In genomic region chr14:55629312-55629711, GRCm38 (mm10) we compare ENCODE assay signal across 9 mouse cellular contexts. TPM values are rescaled to one million over a fixed set of nuclear protein-coding genes. Genes with fewer than 3 reads are reported as not detected.
A peak's percentile ranks its signal among the peaks of the same experiment; 100 is the strongest.
DNase-seq lines count a peak whose midpoint lies in the region; ATAC-seq and TF ChIP-seq lines count a peak whose summit lies in the region.
"Had no signal": no experiment of that assay in that cellular context is flagged by ENCODE, and none has a peak within 500 bp of the region (broad histone marks: within the 10 kb centered on the region; RNA-seq: fewer than 3 reads in every experiment).

No protein-coding gene starts in this region.

- H3K27me3 ChIP-seq in kidney, embryonic 16.5 days (ENCODE audit: insufficient read depth, low read length) = no peaks in the 10 kb centered on the region
- no peaks in the 10 kb centered on the region for H3K27me3 ChIP-seq in splenic B cell, adult 2 months (ENCODE audit: control insufficient read depth, insufficient read depth, low read length, poor library complexity, severe bottlenecking)

- DNase-seq in kidney, adult 18-20 months = peak; percentile 71
- peak; percentile 67 for DNase-seq in NIH3T3 (ENCODE audit: low read depth)
- DNase-seq in gastrocnemius, postnatal 14 days = peak; percentile 40
- DNase-seq in lung, adult 2 months = peak; percentile 64
- peak; percentile 82 for DNase-seq in splenic B cell, adult 2 months (ENCODE audit: low read depth, low spot score)
- no peak for DNase-seq in ovary, postnatal 10 days (ENCODE audit: low spot score)

- intact Hi-C loops in gastrocnemius, postnatal 14 days (cut with DNase I; ENCODE audit: low total_unique reads) = no loop called here

- peak; percentile 90 for TF ChIP-seq CTCF in lung, adult 2 months (IDR thresholded peaks at IDR 0.05; ENCODE audit: insufficient read depth, low read length)

- no peak for TF ChIP-seq POLR2A in lung, adult 2 months (IDR thresholded peaks at IDR 0.05; ENCODE audit: borderline replicate concordance, extremely low read depth, low read depth, low read length)

- no peaks in the 10 kb centered on the region for H3K9me3 ChIP-seq in kidney, embryonic 16.5 days (ENCODE audit: low read length)

- no peak overlapping the region for H3K27ac ChIP-seq in kidney, embryonic 16.5 days (ENCODE audit: low read length)
- H3K27ac ChIP-seq: macrophage had no signal

- H3K36me3 ChIP-seq in kidney, embryonic 16.5 days (ENCODE audit: insufficient read depth, low read length) = peaks cover 88% of the 10 kb centered on the region
- peaks cover 7% of the 10 kb centered on the region for H3K36me3 ChIP-seq in splenic B cell, adult 2 months (ENCODE audit: control insufficient read depth, insufficient read depth, low read length, poor library complexity, severe bottlenecking)

- 60% methylated on average over 5 of the region's 5 CpGs for WGBS in kidney, embryonic 16.5 days
- WGBS in lung, adult 2 months = 45% methylated on average over 5 of the region's 5 CpGs

- H3K4me2 ChIP-seq in kidney, embryonic 16.5 days (replicated peaks; ENCODE audit: low read depth, low read length) = no peak overlapping the region

- no peak overlapping the region for H3K9ac ChIP-seq in kidney, embryonic 16.5 days (replicated peaks; ENCODE audit: low read length)

- H3K4me3 ChIP-seq in kidney, embryonic 16.5 days (ENCODE audit: low read length) = no peak overlapping the region
- no peak overlapping the region for H3K4me3 ChIP-seq in lung, adult 2 months (replicated peaks; ENCODE audit: extremely low read depth, low read depth, low read length)

- no peak for ATAC-seq in kidney, embryonic 16.5 days (ENCODE audit: low FRiP score, low TSS enrichment)
- peak; percentile 80 for ATAC-seq in CD4-positive, CD25-positive, alpha-beta regulatory T cell, adult 4 months

- peaks cover 1% of the 10 kb centered on the region for H3K4me1 ChIP-seq in kidney, embryonic 16.5 days (ENCODE audit: insufficient read depth, low read length)
- no peaks in the 10 kb centered on the region for H3K4me1 ChIP-seq in lung, adult 2 months (ENCODE audit: control insufficient read depth, insufficient read depth, low read length)

RNA-seq across cellular contexts. Expression of gene Ipo4, which starts 6.4 kb away (rescaled TPM):
- polyA plus RNA-seq in kidney, embryonic 16.5 days (2015; fragmentation: Nextera tagmentation; extraction: Ambion mirVana) = 120 and 130 TPM in 2 replicates
- polyA plus RNA-seq in CD4-positive, CD25-positive, alpha-beta regulatory T cell, adult 4 months (2017; shearing (Covaris generic)) = 10 to 100 TPM; 33.4 to 42.0 TPM
- 10 to 100 TPM; 52.5 to 62.0 TPM for total RNA-seq in gastrocnemius, postnatal 14 days (2021)
- polyA plus RNA-seq in lung, adult 2 months (2012; rRNA removed) = 52.7 and 83.9 TPM in 2 replicates

RNA-seq across cellular contexts. Expression of gene Gm49378, which starts 8.4 kb away (rescaled TPM):
- polyA plus RNA-seq in kidney, embryonic 16.5 days (2015; fragmentation: Nextera tagmentation; extraction: Ambion mirVana) = 1.5 and 1.6 TPM in 2 replicates
- under 1 TPM in 1 of 2 experiments, not detected in 1; 0.98 TPM for polyA plus RNA-seq in CD4-positive, CD25-positive, alpha-beta regulatory T cell, adult 4 months (2017; shearing (Covaris generic))
- under 1 TPM; 0.27 to 0.96 TPM for total RNA-seq in gastrocnemius, postnatal 14 days (2021)
- 6.0 and 9.5 TPM in 2 replicates for polyA plus RNA-seq in lung, adult 2 months (2012; rRNA removed)

RNA-seq across cellular contexts. Expression of gene Rec8, which starts 11.5 kb away (rescaled TPM):
- 23.0 and 24.2 TPM in 2 replicates for polyA plus RNA-seq in kidney, embryonic 16.5 days (2015; fragmentation: Nextera tagmentation; extraction: Ambion mirVana)
- polyA plus RNA-seq in CD4-positive, CD25-positive, alpha-beta regulatory T cell, adult 4 months (2017; shearing (Covaris generic)) = 10 to 100 TPM; 14.5 to 22.1 TPM
- under 1 TPM; 0.53 to 0.72 TPM for total RNA-seq in gastrocnemius, postnatal 14 days (2021)
- 6.0 and 9.7 TPM in 2 replicates for polyA plus RNA-seq in lung, adult 2 months (2012; rRNA removed)
- polyA plus RNA-seq: macrophage had no signal

RNA-seq across cellular contexts. Expression of gene Tm9sf1, which starts 14.3 kb away (rescaled TPM):
- polyA plus RNA-seq in kidney, embryonic 16.5 days (2015; fragmentation: Nextera tagmentation; extraction: Ambion mirVana) = 137 and 139 TPM in 2 replicates
- polyA plus RNA-seq in CD4-positive, CD25-positive, alpha-beta regulatory T cell, adult 4 months (2017; shearing (Covaris generic)) = 10 to 100 TPM; 39.7 to 46.7 TPM
- total RNA-seq in gastrocnemius, postnatal 14 days (2021) = 10 to 100 TPM; 21.5 TPM
- 81.4 and 91.7 TPM in 2 replicates for polyA plus RNA-seq in lung, adult 2 months (2012; rRNA removed)

RNA-seq across cellular contexts. Expression of gene Tssk4, which starts 20.7 kb away (rescaled TPM):
- polyA plus RNA-seq in kidney, embryonic 16.5 days (2015; fragmentation: Nextera tagmentation; extraction: Ambion mirVana) = 1.1 and 1.3 TPM in 2 replicates
- polyA plus RNA-seq in CD4-positive, CD25-positive, alpha-beta regulatory T cell, adult 4 months (2017; shearing (Covaris generic)) = 1 to 10 TPM in 1 of 2 experiments, under 1 TPM in 1; 0.69 to 1.3 TPM
- under 1 TPM; 0.12 to 0.49 TPM for total RNA-seq in gastrocnemius, postnatal 14 days (2021)
- 0.70 and 1.0 TPM in 2 replicates for polyA plus RNA-seq in lung, adult 2 months (2012; rRNA removed)
- polyA plus RNA-seq: macrophage had no signal
